Mouse (Mus musculus) embryo, embryonic 9.5 days (tissue): Measurements from ENCODE around the gene Slc37a4.
"Not testable (repeated sequence)": the region's sequence is repeated elsewhere in the genome, so short reads cannot be mapped to it uniquely, and the experiment has no call there.

Source experiments
- DNase-seq: peaks from one replicate; pipeline ENCODE4 v3.0.0-alpha.2; 2017; ENCODE audit errors: extremely low spot score

Gene Slc37a4

DNA sequence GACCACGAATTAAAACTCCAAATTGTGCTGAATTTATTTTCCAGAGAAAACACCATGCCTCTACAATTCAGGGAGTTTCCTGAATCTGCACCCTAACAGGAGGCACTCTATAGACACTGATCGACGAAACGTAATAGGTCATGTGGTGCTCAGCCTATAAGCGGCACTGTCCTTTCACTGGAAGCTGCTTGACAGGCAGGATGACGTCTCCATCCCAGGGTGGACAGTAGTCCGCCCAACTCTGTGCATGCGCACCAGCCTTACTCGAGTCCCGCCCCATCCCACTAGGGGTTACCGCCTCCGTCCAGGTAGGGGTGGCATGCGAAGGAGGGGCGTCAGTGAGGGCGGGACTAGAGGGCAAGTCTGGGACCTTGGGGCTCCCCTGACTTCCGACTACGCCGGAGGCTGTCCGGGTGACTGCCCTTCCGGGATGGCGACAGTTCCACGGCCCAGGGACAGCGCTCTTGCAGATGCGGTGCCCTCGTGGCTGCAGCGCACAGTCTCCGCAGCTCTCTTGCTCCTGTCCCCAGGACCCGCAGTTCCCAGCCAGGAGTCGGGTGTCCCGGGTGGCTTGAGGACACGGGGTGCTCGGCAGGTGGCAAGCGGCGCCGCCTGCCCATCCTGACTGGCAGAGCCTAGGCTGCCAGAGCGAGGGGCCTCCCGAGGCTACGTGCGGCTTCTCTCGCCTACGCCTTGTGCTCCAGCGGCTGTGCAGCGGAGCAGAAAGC is at the start of gene Slc37a4:
TSS of gene Slc37a4 (plus strand) at position 169 of the 728 bp plus-strand sequence.
- DNase-seq: peak; percentile 91

GRCm38 (mm10) chr9:44347166-44347565 is 49.5 kb upstream of the Slc37a4 start:
- no peak for DNase-seq

DNA sequence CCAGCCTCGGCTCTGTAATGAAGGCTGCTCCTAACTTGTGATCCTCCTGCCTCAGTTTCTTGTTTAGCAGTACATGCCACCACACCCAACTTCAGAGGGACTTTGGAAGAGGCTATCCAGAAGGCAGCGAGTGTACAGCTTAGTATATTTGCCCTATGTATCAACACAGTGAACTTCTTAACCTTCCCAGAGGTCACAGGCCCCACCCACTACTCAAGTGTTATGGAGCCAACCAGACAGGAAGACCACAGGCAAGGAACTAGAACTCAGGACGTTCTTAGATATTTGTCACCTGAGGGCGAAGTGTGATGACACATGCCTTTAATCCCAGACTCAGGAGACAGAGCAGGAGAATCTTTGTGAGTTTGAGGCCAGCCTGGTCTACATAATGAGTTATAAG is 49.0 kb upstream of the Slc37a4 start:
- no peak for DNase-seq

DNA sequence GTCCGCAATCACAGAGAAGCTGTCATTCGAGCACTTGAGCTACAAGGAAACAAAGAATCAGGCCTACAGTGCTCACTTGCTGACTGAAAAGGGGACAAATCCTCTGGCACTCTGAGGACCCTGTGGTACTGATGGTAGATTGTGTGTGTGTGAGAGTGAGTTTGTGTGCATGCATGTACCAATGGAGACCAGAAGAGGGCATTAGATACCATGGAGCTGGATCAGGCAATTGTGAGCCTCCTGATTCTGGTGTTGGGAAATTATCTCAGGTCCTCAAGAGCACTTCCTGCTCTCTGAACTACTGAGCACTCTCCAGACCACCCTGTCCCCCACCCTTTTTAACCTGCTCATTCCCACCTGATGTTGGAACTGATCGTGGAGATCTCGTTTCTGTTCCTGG is 48.1 kb upstream of the Slc37a4 start:
- DNase-seq: no peak

DNA sequence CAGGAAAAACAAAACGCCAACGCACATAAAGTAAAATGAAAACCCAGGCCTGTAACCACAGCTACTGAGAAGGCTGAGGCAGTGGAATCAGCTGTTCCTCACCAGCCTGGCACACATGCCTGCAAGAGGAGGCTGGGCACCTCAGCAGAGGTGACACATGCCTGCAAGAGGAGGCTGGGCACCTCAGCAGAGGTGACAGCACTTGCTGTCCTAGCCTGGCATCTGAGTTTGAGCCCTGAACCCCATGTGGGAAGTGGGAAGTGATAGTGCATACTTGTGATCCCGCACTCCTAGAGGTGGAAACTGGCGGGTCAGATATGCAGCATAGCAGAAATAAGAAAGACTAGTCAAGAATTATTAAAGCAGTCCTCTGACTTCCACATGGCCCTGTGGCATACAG is 45.3 kb upstream of the Slc37a4 start:
- DNase-seq: no peak

GRCm38 (mm10) chr9:44352337-44352736 is 44.3 kb upstream of the Slc37a4 start:
- DNase-seq: no peak

DNA sequence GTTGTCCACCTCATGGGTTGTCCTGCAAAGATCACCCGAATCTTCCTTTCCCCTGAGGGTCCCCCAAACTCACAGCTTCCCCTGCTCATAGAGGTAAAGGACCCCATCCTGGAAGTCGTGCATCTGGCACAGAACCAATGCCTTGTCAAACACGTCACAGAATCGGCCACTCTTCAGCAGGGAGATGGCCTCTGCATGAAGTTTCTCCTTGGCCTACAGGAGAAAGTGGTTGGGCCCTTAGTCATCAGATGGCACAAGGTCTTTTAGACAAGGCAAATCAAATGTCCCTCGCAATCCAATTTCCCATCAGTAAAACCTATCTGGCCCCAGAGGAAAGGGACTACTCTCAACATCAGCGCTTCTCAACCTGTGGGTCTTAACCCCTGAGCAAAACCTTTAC is 43.5 kb upstream of the Slc37a4 start:
- no peak for DNase-seq

GRCm38 (mm10) chr9:44357207-44357606 is 39.4 kb upstream of the Slc37a4 start:
- DNase-seq: peak; percentile 19

- DNase-seq: peak; percentile 95
These were observed 35.3 kb upstream of the Slc37a4 start, which contains the start of gene Vps11 for GRCm38 (mm10) chr9:44361190-44361917. TSS of gene Vps11 (minus strand) at chr9:44361670.

GRCm38 (mm10) chr9:44361931-44362330 is 34.7 kb upstream of the Slc37a4 start:
- DNase-seq: not testable (repeated sequence)

- DNase-seq: no peak
These were observed 32.2 kb upstream of the Slc37a4 start for GRCm38 (mm10) chr9:44364480-44364879.

DNA sequence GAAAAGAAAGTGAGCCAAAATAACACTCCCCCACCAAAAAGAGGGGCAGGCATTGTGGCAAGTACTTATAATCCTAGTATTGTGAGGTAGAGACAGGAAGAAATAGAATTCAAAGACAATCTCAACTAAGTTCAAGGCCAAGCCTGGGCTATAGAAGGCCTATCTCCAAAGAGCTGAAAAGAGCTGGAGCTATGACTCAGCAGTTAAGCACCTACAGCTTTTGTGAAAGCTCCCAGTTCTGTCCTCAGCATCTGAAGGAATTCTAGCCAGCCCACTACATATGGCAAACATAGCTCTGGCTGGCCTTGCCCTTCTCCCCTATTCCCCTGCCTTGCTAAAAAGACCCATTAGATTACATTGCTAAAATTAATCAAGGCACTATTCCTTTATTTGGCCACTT is 23.3 kb upstream of the Slc37a4 start:
- DNase-seq: no peak

GRCm38 (mm10) chr9:44376141-44376540 is 20.5 kb upstream of the Slc37a4 start:
- no peak for DNase-seq

DNA sequence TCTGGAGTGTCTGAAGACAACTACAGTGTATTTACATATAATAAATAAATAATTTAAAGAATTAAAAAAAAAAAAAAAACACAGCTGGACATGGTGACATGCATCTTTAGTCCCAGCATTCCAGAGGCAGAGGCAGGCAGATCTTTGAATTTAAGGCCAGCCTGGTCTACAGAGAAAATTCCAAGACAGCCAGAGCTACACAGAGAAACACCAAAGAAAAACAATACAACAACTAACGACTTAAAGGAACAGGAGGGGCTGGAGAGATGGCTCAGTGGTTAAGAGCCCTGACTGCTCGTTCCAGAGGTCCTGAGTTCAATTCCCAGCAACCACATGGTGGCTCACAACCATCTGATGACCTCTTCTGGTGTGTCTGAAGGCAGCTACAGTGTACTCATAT is 19.3 kb upstream of the Slc37a4 start:
- DNase-seq: not testable (repeated sequence)

GRCm38 (mm10) chr9:44378153-44378730 is 18.4 kb upstream of the Slc37a4 start:
- DNase-seq: no peak

- DNase-seq: peak; percentile 100
These were observed 17.4 kb upstream of the Slc37a4 start, which contains the start of gene Hyou1 for GRCm38 (mm10) chr9:44379054-44379834. TSS of gene Hyou1 (plus strand) at chr9:44379490.

- DNase-seq: no peak
These were observed 16.8 kb upstream of the Slc37a4 start for GRCm38 (mm10) chr9:44379862-44380261.

GRCm38 (mm10) chr9:44384596-44384995 is 12.1 kb upstream of the Slc37a4 start:
- no peak for DNase-seq

DNA sequence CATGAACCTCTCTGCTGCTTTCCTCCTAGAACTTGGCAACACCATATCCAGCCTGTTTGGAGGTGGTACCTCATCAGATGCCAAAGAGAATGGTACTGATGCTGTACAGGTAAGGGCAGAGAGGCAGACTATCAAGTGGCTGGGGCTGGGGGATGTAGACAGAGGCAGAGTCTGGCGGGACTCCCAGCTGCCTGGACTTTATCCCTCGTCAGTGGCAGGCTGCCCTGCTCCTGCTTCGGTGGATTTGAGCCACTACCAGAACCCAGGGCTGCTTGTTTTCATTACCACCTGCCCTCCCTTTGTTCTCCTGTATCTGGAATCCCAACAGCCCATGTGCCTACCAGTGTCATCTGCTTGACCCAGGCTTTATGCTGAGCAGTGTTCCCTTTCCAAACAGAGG is 9.4 kb upstream of the Slc37a4 start:
- DNase-seq: no peak

GRCm38 (mm10) chr9:44389273-44389672 is 7.4 kb upstream of the Slc37a4 start:
- DNase-seq: no peak

GRCm38 (mm10) chr9:44391466-44391865 is 5.2 kb upstream of the Slc37a4 start:
- peak; percentile 52 for DNase-seq

DNA sequence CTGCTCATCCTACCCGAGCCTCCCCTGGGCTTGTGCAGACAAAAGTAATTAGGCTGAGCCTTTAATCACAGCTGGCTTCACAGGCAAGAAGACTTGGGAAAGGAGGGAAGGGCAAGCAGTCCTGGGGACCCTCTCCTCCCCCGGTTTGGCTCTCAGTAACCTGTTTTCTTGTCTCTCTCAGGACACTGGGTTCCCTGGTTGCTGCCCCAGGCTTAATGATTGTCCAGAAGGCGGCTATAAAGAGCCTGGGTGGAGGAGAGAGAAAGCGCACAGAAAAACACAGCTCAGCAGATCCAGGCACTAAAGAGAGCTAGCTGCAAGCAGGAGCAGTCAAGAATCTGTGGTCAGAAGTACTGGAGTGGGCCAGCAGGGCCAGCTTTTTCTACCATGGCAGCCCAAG is 1.4 kb downstream of the Slc37a4 start:
- no peak for DNase-seq
